ENCODE assay signal across 8 mouse cellular contexts in the genomic region with DNA sequence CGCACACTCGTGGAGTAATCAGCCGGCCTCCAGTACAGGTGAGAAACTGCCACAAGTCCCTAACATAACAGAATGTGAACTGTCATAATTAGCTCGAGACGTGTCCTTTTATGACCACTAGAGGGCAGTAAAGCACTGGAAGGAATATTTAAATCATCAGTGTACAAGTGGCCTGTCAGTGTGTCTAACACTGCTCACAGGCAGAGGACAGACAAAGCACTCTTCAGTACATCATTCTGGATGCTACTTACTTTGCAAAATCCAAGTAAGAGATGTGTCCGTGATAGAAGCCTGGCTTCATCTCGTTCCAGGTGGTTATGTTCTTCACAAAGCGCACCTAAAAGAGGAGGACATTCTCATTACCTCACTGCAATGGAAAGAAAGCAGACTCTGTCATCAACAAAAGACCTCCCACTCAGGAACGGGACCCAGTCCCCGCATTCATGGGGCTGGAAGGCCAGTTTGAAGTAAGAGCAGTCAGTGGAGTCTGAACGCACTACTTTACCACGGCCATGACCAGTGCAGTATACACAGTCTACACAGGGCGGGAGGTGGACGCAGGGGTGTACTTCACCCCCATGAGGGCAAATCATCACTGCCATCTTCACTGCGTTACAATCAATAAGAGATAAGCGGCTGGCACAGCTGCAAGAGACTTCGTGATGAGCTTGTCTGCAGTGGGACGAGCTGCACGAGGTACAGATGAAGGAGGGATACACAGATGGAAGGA.
DNase-seq lines count a peak whose midpoint lies in the region; ATAC-seq and TF ChIP-seq lines count a peak whose summit lies in the region.

No protein-coding gene starts in this region.

- DNase-seq in spleen, adult 12 weeks (ENCODE audit: low spot score), result peak; percentile 18
- DNase-seq in spleen, postnatal 4 days (ENCODE audit: low spot score in 2 of 2), result no peak
- DNase-seq in c-Kit-positive CD71-positive TER-119-negative erythroid progenitor cells, embryonic 14.5 days (ENCODE audit: low read depth), result peak; percentile 61
- DNase-seq in hindlimb bud, embryonic 11.5 days (ENCODE audit: extremely low spot score, low read depth, low spot score), result peak; percentile 73
- DNase-seq in midbrain, postnatal 0 days (ENCODE audit: low spot score), result peak; percentile 90
- DNase-seq in thymus, postnatal 4 days, result peak; percentile 32

- no peaks in the 10 kb centered on the region for H3K27me3 ChIP-seq in forebrain, embryonic 13.5 days
- H3K27me3 ChIP-seq in limb, embryonic 12.5 days, result no peaks in the 10 kb centered on the region
- H3K27me3 ChIP-seq in midbrain, postnatal 0 days (ENCODE audit: insufficient read depth, low read length), result no peaks in the 10 kb centered on the region

- H3K4me2 ChIP-seq in forebrain, embryonic 13.5 days, result no peak overlapping the region
- H3K4me2 ChIP-seq in limb, embryonic 12.5 days, result no peak overlapping the region
- H3K4me2 ChIP-seq in midbrain, postnatal 0 days (ENCODE audit: low read depth, low read length, poor library complexity, severe bottlenecking), result no peak overlapping the region

- H3K9me3 ChIP-seq in forebrain, embryonic 13.5 days (replicated peaks), result no peaks in the 10 kb centered on the region
- H3K9me3 ChIP-seq in limb, embryonic 12.5 days, result no peaks in the 10 kb centered on the region
- no peaks in the 10 kb centered on the region for H3K9me3 ChIP-seq in midbrain, postnatal 0 days (ENCODE audit: low read length)

- peak; percentile 98 for TF ChIP-seq CTCF in midbrain, postnatal 0 days (IDR thresholded peaks at IDR 0.05)

- 57% methylated on average over 19 of the region's 19 CpGs for WGBS in forebrain, embryonic 13.5 days
- 69% methylated on average over 19 of the region's 19 CpGs for WGBS in limb, embryonic 12.5 days
- 65% methylated on average over 19 of the region's 19 CpGs for WGBS in midbrain, postnatal 0 days

- no peak overlapping the region for H3K4me3 ChIP-seq in forebrain, embryonic 13.5 days
- H3K4me3 ChIP-seq in limb, embryonic 12.5 days (replicated peaks), result no peak overlapping the region
- H3K4me3 ChIP-seq in midbrain, postnatal 0 days (ENCODE audit: low read depth, low read length), result no peak overlapping the region

- H3K36me3 ChIP-seq in forebrain, embryonic 13.5 days (ENCODE audit: poor library complexity, severe bottlenecking), result peaks cover 29% of the 10 kb centered on the region
- H3K36me3 ChIP-seq in limb, embryonic 12.5 days, result peaks cover 7% of the 10 kb centered on the region; the same call in 1 of the 2 replicates
- peaks cover 4% of the 10 kb centered on the region; the same call in 1 of the 2 replicates for H3K36me3 ChIP-seq in midbrain, postnatal 0 days (ENCODE audit: insufficient read depth, low read length)

- peak; percentile 90 for ATAC-seq in forebrain, embryonic 13.5 days
- ATAC-seq in limb, embryonic 12.5 days (ENCODE audit: insufficient number of reproducible peaks, insufficient read depth, low FRiP score, low TSS enrichment, low read depth), result peak; percentile 69; the same call in 1 of the 2 replicates
- peak; percentile 85 for ATAC-seq in midbrain, postnatal 0 days (ENCODE audit: low FRiP score)

- peaks cover 20% of the 10 kb centered on the region for H3K4me1 ChIP-seq in forebrain, embryonic 13.5 days
- no peaks in the 10 kb centered on the region for H3K4me1 ChIP-seq in limb, embryonic 12.5 days (replicated peaks)
- H3K4me1 ChIP-seq in midbrain, postnatal 0 days (ENCODE audit: insufficient read depth, low read length), result no peaks in the 10 kb centered on the region

- H3K9ac ChIP-seq in forebrain, embryonic 13.5 days, result peak overlapping the region; percentile 14; the same call in 1 of the 2 replicates
- no peak overlapping the region for H3K9ac ChIP-seq in limb, embryonic 12.5 days (replicated peaks)
- no peak overlapping the region for H3K9ac ChIP-seq in midbrain, postnatal 0 days (replicated peaks; ENCODE audit: low read length, poor library complexity, severe bottlenecking)

- H3K27ac ChIP-seq in forebrain, embryonic 13.5 days, result peak overlapping the region; percentile 85
- H3K27ac ChIP-seq in limb, embryonic 12.5 days, result no peak overlapping the region
- 0 out of 2 replicates have a peak overlapping the region, but pooled peaks have one; percentile 27 for H3K27ac ChIP-seq in midbrain, postnatal 0 days (ENCODE audit: low read depth, low read length)

Comparison
In these comparisons a context has a peak if more than half of its experiments do, and no peak if none do; other contexts are left out.
1. DNase-seq: peak in spleen, adult 12 weeks (single experiment), c-Kit-positive CD71-positive TER-119-negative erythroid progenitor cells, embryonic 14.5 days (single experiment), hindlimb bud, embryonic 11.5 days (single experiment), midbrain, postnatal 0 days (single experiment) and thymus, postnatal 4 days (single experiment); none in spleen, postnatal 4 days (0 of 2).
2. Peak in every context shown above with its lines, with median percentiles within 50 percentile points of each other: ATAC-seq.